Mouse (Mus musculus): ENCODE measurements around the gene Anapc13. TPM values are rescaled to one million over a fixed set of nuclear protein-coding genes. Genes with fewer than 3 reads are reported as not detected.

Anapc13 gene
- polyA plus RNA-seq, 1 experiment from 2014 or later: 222 TPM

- peaks cover 6% of the 10 kb centered on the region; the same call in 1 of the 2 replicates for H3K36me3 ChIP-seq (ENCODE audit: insufficient read depth, low read length)
- no peaks in the 10 kb centered on the region for H3K9me3 ChIP-seq (replicated peaks; ENCODE audit: low read length)
- no peak overlapping the region for H3K9ac ChIP-seq (ENCODE audit: low read depth, low read length)
- no peaks in the 10 kb centered on the region for H3K27me3 ChIP-seq (ENCODE audit: insufficient read depth, low read length)
- no peak; the same call in 1 of the 2 replicates for ATAC-seq (replicated peaks; ENCODE audit: low FRiP score, low read depth)
- no peaks in the 10 kb centered on the region for H3K4me1 ChIP-seq (replicated peaks; ENCODE audit: insufficient read depth, low read length)
- 64% methylated on average over 1 of the region's 1 CpGs for WGBS
- no peak overlapping the region for H3K4me2 ChIP-seq (ENCODE audit: low read length)
- peak; percentile 93 for TF ChIP-seq CTCF (IDR thresholded peaks at IDR 0.05; ENCODE audit: low read depth)
- H3K27ac ChIP-seq: no peak overlapping the region
- no peak overlapping the region for H3K4me3 ChIP-seq (replicated peaks; ENCODE audit: low read depth, low read length)
- DNase-seq (ENCODE audit: low spot score): peak; percentile 94
Measured at GRCm38 (mm10) chr9:102632923-102633537, 6.9 kb downstream of the Anapc13 start.

- DNase-seq (ENCODE audit: low spot score) (no peak), ATAC-seq (replicated peaks; ENCODE audit: low FRiP score, low read depth) (no peak)
- Histone ChIP-seq H3K27ac (no peak overlapping the region), H3K4me3 (replicated peaks; ENCODE audit: low read depth, low read length) (no peak overlapping the region), H3K9ac (ENCODE audit: low read depth, low read length) (no peak overlapping the region), H3K27me3 (ENCODE audit: insufficient read depth, low read length) (no peaks in the 10 kb centered on the region), H3K4me2 (ENCODE audit: low read length) (no peak overlapping the region), H3K36me3 (ENCODE audit: insufficient read depth, low read length) (peaks cover 6% of the 10 kb centered on the region; the same call in 1 of the 2 replicates), H3K4me1 (replicated peaks; ENCODE audit: insufficient read depth, low read length) (no peaks in the 10 kb centered on the region; the same call in 1 of the 2 replicates), H3K9me3 (replicated peaks; ENCODE audit: low read length) (no peaks in the 10 kb centered on the region)
- WGBS: 78% methylated on average over 8 of the region's 8 CpGs
- TF ChIP-seq CTCF (IDR thresholded peaks at IDR 0.05; ENCODE audit: low read depth): no peak
Measured at GRCm38 (mm10) chr9:102634453-102634852, 8.4 kb downstream of the Anapc13 start.

GRCm38 (mm10) chr9:102636553-102636952, 10.5 kb downstream of the Anapc13 start:
- peaks cover 6% of the 10 kb centered on the region; the same call in 1 of the 2 replicates for H3K36me3 ChIP-seq (ENCODE audit: insufficient read depth, low read length)
- peak; percentile 91 for TF ChIP-seq CTCF (IDR thresholded peaks at IDR 0.05; ENCODE audit: low read depth)
- H3K4me2 ChIP-seq (ENCODE audit: low read length): no peak overlapping the region
- DNase-seq (ENCODE audit: low spot score) (peak; percentile 90), ATAC-seq (replicated peaks; ENCODE audit: low FRiP score, low read depth) (0 out of 2 replicates have a peak, but pooled peaks have one; percentile 60)
- H3K27me3 ChIP-seq (ENCODE audit: insufficient read depth, low read length): no peaks in the 10 kb centered on the region
- H3K9ac ChIP-seq (ENCODE audit: low read depth, low read length): no peak overlapping the region
- no peak overlapping the region for H3K4me3 ChIP-seq (replicated peaks; ENCODE audit: low read depth, low read length)
- no peak overlapping the region for H3K27ac ChIP-seq
- no peaks in the 10 kb centered on the region for H3K9me3 ChIP-seq (replicated peaks; ENCODE audit: low read length)
- no peaks in the 10 kb centered on the region; the same call in 1 of the 2 replicates for H3K4me1 ChIP-seq (replicated peaks; ENCODE audit: insufficient read depth, low read length)
- 3% methylated on average over 4 of the region's 4 CpGs for WGBS

- H3K4me3 ChIP-seq (replicated peaks; ENCODE audit: low read depth, low read length): no peak overlapping the region
- no peaks in the 10 kb centered on the region; the same call in 1 of the 2 replicates for H3K4me1 ChIP-seq (replicated peaks; ENCODE audit: insufficient read depth, low read length)
- TF ChIP-seq CTCF (IDR thresholded peaks at IDR 0.05; ENCODE audit: low read depth): no peak
- H3K4me2 ChIP-seq (ENCODE audit: low read length): no peak overlapping the region
- H3K27me3 ChIP-seq (ENCODE audit: insufficient read depth, low read length): no peaks in the 10 kb centered on the region
- no peaks in the 10 kb centered on the region for H3K9me3 ChIP-seq (replicated peaks; ENCODE audit: low read length)
- H3K27ac ChIP-seq: no peak overlapping the region
- peaks cover 6% of the 10 kb centered on the region; the same call in 1 of the 2 replicates for H3K36me3 ChIP-seq (ENCODE audit: insufficient read depth, low read length)
- ATAC-seq (replicated peaks; ENCODE audit: low FRiP score, low read depth) (no peak), DNase-seq (ENCODE audit: low spot score) (no peak)
- 35% methylated on average over 4 of the region's 4 CpGs for WGBS
- no peak overlapping the region for H3K9ac ChIP-seq (ENCODE audit: low read depth, low read length)
Measured at GRCm38 (mm10) chr9:102637115-102637514, 11.0 kb downstream of the Anapc13 start.

- 0 out of 2 replicates have a peak, but pooled peaks cover 2% of the 10 kb centered on the region for H3K36me3 ChIP-seq (ENCODE audit: insufficient read depth, low read length)
- no peak overlapping the region for H3K4me2 ChIP-seq (ENCODE audit: low read length)
- WGBS: 46% methylated on average over 7 of the region's 7 CpGs
- 0 out of 2 replicates have a peak overlapping the region, but pooled peaks have one; percentile 42 for H3K27ac ChIP-seq
- ATAC-seq (replicated peaks; ENCODE audit: low FRiP score, low read depth) (no peak), DNase-seq (ENCODE audit: low spot score) (peak; percentile 66)
- H3K9me3 ChIP-seq (replicated peaks; ENCODE audit: low read length): no peaks in the 10 kb centered on the region
- no peak overlapping the region for H3K4me3 ChIP-seq (replicated peaks; ENCODE audit: low read depth, low read length)
- H3K9ac ChIP-seq (ENCODE audit: low read depth, low read length): no peak overlapping the region
- no peak for TF ChIP-seq CTCF (IDR thresholded peaks at IDR 0.05; ENCODE audit: low read depth)
- no peaks in the 10 kb centered on the region for H3K27me3 ChIP-seq (ENCODE audit: insufficient read depth, low read length)
- peaks cover 8% of the 10 kb centered on the region; the same call in 1 of the 2 replicates for H3K4me1 ChIP-seq (replicated peaks; ENCODE audit: insufficient read depth, low read length)
Measured at GRCm38 (mm10) chr9:102638963-102639362, 12.9 kb downstream of the Anapc13 start.

GRCm38 (mm10) chr9:102639510-102639909, 13.4 kb downstream of the Anapc13 start:
- DNase-seq (ENCODE audit: low spot score): no peak
- 72% methylated on average over 8 of the region's 8 CpGs for WGBS
- Histone ChIP-seq H3K36me3 (ENCODE audit: insufficient read depth, low read length) (no peaks in the 10 kb centered on the region), H3K27me3 (ENCODE audit: insufficient read depth, low read length) (no peaks in the 10 kb centered on the region), H3K27ac (no peak overlapping the region), H3K4me2 (ENCODE audit: low read length) (no peak overlapping the region), H3K9me3 (replicated peaks; ENCODE audit: low read length) (no peaks in the 10 kb centered on the region), H3K9ac (ENCODE audit: low read depth, low read length) (no peak overlapping the region), H3K4me3 (replicated peaks; ENCODE audit: low read depth, low read length) (no peak overlapping the region), H3K4me1 (replicated peaks; ENCODE audit: insufficient read depth, low read length) (peaks cover 8% of the 10 kb centered on the region; the same call in 1 of the 2 replicates)
- TF ChIP-seq CTCF (IDR thresholded peaks at IDR 0.05; ENCODE audit: low read depth): no peak
- no peak for ATAC-seq (replicated peaks; ENCODE audit: low FRiP score, low read depth)
